Mouse (Mus musculus) myocyte (in vitro differentiated cells): ENCODE results near the gene Pkd2.

Experiments
- CEBPB ChIP-seq: IDR thresholded peaks from 2 replicates; pipeline ENCODE4 v1.6.1; 2011; ENCODE audit warnings: mild to moderate bottlenecking, moderate library complexity; ENCODE audit not compliant: poor library complexity, insufficient read depth, severe bottlenecking
- E2F4 ChIP-seq: IDR thresholded peaks from one replicate; pipeline ENCODE4 v1.6.1; 2011; ENCODE audit warnings: mild to moderate bottlenecking, control low read depth, moderate library complexity; ENCODE audit not compliant: insufficient read depth
- MAX ChIP-seq: IDR thresholded peaks from one replicate; pipeline ENCODE4 v1.6.1; 2011; ENCODE audit warnings: low read depth, mild to moderate bottlenecking, control low read depth
- MYOG ChIP-seq, 3 experiments: IDR thresholded peaks; one replicate each; pipeline ENCODE4 v1.6.1; 2011; ENCODE audit warnings: control low read depth in 2 of 3, low read depth in 2 of 3, mild to moderate bottlenecking in 2 of 3; ENCODE audit not compliant: insufficient read length in 2 of 3, control insufficient read depth in 1 of 3, insufficient read depth in 1 of 3
- POLR2A ChIP-seq: IDR thresholded peaks from one replicate; pipeline ENCODE4 v1.6.1; 2011; ENCODE audit warnings: low read depth, mild to moderate bottlenecking, control low read depth, moderate library complexity; ENCODE audit not compliant: insufficient read length
- TCF12 ChIP-seq: IDR thresholded peaks from one replicate; pipeline ENCODE4 v1.6.1; 2011; ENCODE audit warnings: mild to moderate bottlenecking, control low read depth; ENCODE audit not compliant: poor library complexity, insufficient read depth, severe bottlenecking
- TCF3 ChIP-seq: IDR thresholded peaks from one replicate; pipeline ENCODE4 v1.6.1; 2011; ENCODE audit warnings: low read depth, control low read depth; ENCODE audit not compliant: insufficient read length
- USF1 ChIP-seq: IDR thresholded peaks from one replicate; pipeline ENCODE4 v1.6.1; 2011; ENCODE audit warnings: low read depth, mild to moderate bottlenecking, control low read depth, moderate library complexity

- no peak for TF ChIP-seq USF1
- no peak for TF ChIP-seq CEBPB
- no peak for TF ChIP-seq POLR2A
- no peak for TF ChIP-seq MAX
- TF ChIP-seq E2F4: no peak
- TF ChIP-seq TCF12: no peak
- TF ChIP-seq MYOG (IDR thresholded peaks at IDR 0.05; ENCODE audit: control insufficient read depth in 1 of 3, insufficient read depth in 1 of 3, insufficient read length in 2 of 3, low read depth in 2 of 3): no peak
- no peak for TF ChIP-seq TCF3
Observed at GRCm38 (mm10) chr5:104504883-104505282, 45.6 kb downstream of the Pkd2 start.
